Mouse (Mus musculus) retina, adult 2 months (tissue): Measurements from ENCODE around the gene Ccnjl.

ENCODE experiments used
- DNase-seq: peaks from one replicate; pipeline ENCODE4 v3.0.0-alpha.2; 2012; ENCODE audit warnings: low read depth, low spot score

Ccnjl gene

DNA sequence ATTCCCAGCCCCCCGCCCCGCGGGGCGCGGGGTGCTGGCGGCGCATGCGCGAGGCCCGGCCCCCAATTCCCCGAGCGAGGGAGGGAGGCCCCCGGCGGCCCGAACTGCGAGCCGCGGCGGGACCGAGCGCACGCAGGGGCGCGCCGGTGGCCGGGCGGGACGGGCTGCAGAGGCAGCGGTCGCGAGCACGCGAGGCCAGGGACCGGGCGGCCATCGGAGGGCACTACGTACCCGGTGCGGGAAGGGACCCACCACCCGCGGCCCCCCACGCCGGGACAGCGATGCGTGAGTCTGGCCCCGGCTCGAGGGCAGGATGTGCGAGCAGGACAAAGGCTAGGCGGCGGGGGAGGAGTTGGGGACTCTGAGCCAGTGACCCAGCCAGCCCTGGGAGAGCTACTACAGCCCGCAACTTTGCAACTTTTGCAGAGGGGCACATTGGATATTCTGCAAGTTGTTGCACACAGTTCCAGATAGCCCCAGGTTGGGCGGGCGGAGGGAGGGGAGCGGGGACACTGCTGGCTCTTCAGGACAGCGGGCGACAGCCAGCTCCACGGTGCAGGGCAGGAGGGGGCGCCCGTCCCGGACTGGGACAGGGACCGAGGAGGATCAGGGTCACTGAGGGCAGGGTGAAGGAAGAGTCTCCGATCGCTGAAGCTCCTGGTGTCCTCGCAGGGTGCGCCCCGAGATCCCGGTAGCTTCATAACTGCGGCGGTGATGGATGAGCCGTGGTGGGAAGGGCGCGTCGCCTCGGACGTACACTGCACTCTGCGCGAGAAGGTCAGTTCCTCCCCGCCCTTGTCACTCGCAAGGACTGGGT is at the start of gene Ccnjl:
TSS of gene Ccnjl (plus strand) at position 102 of the 817 bp plus-strand sequence.
- DNase-seq = no peak

DNA sequence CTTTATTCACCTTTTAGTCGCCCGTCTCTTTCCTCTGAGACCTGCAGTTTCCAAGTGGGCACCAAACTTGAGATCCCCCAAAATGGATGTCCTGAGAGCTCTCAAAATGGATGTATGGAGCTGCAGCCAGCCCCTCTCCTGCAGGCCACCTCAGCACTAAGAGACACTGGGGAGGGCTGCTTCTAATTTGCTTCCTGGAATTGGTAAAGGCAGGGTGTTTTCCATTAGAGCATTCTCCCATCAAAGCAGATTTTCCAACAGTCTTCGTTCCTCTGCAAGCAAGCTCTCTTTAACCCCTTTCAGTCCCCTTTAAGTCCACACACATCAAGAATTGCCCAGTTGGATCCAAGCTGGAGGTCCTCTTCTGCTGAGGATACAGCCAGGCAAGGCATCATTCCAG is 49.2 kb upstream of the Ccnjl start:
- no peak for DNase-seq

DNA sequence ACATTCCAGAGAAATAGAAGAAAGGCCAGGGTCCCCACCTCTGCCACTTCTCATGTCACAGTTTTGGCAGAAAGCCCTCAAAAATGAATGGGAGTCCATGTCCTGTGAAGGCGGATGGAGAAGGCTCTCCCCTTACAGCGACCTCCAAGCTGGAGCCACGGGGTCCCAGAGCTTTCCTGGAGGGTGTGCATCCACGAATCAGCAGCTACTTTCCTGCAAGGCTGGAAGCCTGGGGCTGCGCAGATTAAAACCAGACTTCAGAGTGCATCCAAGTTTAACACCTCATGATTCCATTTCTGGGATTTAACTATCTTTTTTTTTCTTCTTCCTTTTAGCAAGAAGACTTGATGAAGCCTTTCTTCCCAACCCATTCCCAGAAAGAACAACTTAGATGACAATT is 48.0 kb upstream of the Ccnjl start:
- no peak for DNase-seq

DNA sequence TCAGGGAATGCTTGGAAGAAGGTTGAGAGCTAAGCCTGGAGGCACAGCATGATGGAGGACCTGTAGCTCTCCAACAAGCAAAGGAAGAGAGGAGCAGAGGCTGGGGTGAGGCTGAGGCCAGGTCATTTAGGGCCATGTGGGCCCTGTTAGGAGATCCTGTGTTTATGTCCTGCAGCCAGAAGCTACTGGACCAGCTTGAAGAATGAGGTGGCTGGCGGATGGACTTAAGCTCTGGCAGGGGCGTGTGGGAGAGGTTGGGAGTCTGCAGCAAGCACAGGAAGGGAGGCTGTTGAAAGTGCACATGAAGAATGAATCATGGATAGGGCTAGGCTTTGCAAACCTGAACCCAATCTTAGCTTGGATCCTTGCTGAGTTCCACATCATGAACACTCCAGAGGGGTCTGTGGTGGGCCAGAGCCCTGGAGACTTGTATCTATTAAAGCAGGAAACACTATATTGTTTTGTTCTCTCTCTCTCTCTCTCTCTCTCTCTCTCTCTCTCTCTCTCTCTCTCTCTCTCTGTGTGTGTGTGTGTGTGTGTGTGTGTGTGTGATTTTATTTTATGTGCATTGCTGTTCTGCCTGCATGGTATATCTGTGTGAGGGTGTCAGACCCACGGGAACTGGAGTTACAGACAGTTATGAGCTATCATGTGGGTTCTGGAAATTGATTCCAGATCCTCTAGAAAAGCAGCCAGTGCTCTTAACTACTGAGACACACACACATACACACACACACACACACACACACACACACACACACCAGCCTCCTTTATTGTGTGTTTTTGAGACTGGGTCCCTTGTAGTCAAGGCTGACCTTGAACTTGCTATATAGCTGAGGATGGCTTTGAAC is 46.7 kb upstream of the Ccnjl start:
- no peak for DNase-seq

DNA sequence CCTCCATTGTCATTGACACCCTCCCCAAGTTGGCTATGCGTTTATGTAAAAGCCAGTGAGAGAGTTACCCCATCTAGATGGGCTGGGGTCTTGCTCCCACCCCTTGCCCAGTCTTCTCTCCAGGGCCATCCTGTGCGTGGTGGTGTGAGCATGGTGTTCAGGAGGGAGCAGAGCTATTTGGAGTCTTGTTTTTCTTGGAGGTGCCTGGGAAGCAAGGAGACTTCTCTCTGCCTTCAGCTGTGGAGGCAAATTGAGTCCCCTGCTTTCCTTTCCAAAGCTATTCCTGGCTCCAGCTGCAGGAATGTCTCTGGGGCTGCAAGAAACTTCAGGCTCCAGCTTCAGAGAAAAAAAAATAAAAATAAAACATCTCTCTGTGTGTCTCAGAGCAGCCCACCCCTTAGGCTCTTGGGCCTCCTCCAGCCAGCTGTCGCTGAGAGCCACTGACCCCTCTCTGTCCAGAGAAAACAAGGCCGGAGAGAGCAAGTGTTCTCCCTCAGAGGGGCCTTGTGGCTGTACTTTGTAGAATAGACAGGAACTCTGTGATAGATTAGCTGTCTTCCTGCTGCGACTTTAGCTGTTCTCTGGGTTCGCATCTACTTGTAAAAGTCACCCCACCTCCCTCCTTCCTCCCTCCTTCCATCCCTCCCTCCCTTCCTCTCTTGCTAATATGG is 45.3 kb upstream of the Ccnjl start:
- no peak for DNase-seq

DNA sequence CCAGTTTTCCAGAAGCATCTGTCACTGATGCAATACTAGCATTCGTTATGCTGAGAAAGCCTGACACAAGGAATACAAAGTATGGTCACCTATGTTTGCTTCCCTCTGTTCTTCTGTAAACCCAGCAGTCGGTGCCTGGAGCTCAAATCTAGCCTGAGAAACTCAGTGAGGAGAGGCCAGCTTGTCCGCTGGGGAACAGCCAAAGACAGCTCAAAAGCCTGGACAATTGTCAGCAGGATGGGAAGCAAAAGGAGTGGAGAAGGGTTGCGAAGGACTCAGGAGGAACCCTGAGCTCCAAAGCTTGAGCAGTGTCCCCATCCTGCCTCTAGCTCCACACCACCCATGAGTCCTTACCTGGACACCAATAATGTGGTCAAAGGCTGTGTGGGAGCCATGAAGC is 44.5 kb upstream of the Ccnjl start:
- DNase-seq = no peak

DNA sequence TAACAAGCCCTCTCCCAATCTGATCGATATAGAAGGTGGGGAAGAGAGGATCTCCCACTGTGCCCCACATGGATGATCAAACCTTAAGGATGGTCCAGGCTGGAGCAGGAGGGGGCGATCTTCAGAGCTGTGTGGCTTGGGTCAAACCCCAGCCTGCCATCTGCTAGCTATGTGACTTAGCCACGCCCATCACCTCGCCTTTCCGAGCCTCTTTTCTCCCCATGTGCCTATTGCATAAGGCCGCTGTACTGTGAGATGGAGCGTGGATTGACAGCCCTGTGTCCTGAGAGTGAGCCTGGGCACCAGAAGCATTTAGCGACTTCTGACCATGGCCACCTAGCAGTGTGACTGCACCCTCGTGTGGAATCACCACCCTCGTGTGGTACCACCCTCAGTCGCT is 43.9 kb upstream of the Ccnjl start:
- DNase-seq = no peak

DNA sequence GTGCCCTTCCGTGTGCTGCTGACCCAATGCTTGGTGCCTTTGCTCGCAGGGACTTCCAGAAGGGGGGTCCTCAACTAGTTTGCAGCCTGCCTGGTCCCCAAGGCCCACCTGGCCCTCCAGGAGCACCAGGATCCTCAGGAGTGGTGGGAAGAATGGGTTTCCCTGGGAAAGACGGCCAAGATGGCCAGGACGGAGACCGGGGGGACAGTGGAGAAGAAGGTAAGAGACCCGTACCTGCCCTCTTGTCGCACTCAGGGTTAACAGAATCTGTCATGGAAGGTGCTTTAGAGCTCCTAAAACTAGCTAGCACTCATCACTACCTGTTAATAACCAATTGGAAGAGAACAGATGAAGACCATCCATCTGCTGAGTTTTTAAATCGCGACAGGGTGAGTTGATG is 42.7 kb upstream of the Ccnjl start:
- DNase-seq = no peak

DNA sequence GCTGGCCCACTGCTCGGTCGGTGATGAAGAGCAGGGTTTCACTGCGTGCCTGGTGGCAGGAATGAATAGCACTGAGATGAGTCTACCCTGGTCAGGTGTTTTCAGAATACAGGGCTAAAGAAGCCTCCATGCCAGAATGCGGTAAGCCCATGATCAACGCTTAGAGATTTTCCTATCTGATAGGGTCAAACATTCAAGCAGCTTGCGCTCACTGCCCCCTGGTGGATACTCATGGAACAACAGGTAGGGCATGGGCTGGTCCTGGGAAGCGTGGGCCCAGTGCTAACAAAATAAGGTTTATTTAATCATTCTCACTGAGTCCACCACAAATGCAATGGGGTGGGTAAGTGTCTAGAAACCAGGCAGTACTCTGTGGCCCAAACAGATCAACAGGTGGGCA is 35.9 kb upstream of the Ccnjl start:
- peak; percentile 39 for DNase-seq

DNA sequence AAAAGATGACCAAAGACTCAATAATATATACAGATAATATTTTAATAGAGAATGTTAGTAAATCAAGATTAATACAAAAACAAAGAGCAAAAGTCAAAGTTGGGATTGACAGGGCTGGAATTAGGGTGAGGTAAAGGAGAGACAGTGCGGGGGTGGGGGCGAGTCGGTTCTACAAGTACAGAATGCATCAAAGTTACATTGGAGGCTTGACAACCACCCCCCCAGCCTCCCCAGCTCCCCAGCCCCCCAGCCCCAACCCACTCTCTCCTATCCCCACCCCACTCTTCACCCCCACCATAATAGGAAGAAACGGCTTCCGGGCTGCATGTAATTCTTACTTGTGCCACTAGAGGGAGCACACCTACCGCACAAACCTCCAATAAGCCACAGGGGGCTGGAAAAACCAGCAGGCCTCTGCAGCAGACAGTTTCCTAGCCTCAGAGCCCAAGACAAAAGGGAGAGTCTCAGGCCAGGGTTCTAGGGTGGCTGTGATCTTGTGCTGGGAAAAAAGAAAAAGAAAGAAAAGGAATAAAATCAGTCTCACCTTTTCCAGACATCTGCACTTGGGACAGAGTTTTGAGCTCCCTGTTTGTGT is 34.7 kb upstream of the Ccnjl start:
- peak; percentile 44 for DNase-seq

DNA sequence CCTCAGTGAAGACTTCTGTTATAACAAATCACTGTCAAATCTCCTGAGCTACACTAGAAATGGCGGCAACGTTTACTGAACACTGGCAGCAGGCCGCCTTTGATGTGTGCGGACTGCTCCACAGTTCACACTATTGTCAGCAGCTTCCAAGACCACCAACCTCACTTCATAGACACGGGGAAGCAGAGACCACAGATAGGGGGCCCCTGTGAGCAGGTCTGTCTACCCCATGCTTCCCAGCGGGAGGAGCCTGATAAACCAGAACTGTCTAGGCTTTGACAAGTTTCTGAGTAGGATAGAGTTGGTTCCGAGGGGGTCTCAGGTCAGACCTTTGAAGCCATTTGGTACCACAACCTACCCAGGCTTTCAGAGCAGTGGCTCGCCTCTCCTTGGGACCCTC is 33.5 kb upstream of the Ccnjl start:
- no peak for DNase-seq

DNA sequence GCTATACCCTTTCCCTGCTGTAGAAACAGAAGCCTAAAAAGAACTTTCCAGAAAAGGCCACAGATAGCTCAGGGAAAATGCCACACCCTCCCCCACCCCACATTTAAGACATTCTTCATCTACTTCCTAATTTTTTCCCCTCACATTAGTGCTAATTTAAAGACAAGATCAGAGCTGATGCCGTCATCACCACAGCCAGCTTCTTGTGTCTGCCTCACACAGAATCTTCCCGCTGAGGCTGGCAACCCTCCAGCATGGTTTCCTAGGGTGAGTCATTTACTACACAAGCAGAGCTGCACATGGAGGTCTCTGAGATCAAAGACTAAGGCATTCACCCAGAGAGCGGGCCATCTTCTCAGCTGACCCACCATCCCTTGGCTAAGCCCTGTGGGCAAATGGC is 33.1 kb upstream of the Ccnjl start:
- DNase-seq = no peak

DNA sequence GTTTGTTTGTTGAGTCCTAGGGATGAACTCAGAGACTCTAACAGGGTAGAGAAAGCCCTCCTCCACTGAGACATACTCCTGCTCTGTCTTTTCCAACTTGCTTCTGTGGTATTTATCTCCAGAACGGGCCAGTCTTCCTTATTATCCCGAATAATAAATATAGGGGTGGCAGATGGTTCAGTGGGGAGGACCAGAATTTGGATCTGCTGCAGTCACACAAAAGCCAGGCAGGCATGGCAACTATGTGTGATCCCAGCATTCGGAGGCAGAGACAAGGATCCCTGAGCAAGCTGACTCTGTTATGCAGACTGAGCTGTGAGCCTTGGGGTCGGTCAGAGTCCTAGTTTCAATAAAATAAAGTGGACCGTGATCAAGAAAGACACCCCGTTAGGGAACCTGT is 27.3 kb upstream of the Ccnjl start:
- DNase-seq = no peak

DNA sequence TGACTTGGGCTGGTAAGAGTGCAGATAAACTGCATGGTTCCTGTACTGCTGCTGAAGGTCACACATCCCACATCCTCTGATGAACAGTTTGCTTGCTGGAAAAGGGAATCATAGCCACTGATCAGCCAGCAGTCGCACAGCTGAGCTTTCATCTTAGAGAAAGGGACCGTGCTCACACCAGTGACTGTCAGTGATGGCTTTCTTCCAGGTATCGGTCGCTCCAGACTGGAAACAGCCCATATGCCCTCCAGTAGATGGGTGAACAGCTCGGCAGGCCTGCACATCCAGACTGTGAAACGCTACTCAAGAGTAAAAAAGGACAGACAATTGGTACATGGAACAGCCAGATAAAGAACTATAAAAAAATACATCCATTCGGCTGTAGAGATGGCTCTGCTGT is 23.4 kb upstream of the Ccnjl start:
- DNase-seq = no peak

DNA sequence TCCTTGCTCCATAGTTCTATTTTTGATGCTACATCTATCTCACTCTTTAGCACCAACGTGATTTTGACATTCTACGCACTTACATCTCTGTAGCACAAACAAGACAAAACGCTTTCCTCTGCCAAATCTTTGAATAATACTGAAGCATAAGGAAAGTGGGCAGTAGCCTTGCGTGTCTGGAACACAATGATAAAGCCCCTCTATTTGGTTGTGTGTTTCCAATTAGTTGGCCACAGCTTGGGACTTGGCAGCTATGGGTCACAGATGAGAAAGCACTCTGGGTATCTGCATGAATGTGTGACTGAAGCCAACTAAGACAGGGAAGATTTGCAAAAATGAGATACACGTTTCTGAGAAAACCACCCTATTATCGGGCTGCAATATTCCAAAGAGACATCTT is 20.6 kb upstream of the Ccnjl start:
- DNase-seq = no peak

DNA sequence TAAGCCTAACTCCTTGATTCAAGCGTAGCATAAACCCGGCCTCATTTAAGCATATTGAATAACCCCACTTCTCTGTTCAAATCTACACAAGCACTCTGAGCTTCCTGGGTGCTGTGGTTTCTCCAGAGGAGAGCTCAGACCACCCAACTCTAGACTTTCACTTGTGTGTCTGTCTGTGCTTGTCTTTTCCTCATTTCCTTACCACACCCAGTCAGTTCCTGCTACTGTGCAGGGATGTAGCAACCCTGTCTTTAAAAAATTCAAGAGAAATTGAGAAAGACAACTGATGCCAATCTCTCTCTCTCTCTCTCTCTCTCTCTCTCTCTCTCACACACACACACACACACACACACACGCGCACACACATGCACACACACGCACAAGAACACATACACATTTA is 18.7 kb upstream of the Ccnjl start:
- DNase-seq = no peak

DNA sequence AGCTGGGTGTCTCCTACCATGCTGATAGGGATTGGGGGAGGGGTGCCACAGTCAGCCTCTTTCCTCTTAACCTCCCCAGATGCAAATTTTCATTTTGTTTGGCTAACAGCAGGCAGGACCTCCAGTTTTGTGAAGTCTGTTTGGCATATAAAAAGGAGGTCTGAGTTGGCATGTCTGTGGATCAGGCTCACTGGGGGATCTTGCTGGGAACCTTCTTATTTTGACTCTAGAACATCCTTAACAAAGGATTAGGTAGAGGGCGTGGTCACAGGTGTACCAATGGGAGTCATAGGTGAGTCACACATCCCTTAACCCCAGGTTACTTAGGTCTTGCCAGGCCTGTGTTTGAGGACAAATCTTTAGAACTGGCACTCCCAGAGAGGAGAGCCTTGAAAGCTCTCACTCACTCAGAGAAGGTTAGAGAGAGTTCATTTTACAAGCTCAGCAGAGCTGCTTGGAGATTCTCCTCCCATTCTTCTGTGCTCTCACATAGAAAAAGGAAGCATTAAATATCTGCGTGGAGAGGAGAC is 15.9 kb upstream of the Ccnjl start:
- DNase-seq = no peak

DNA sequence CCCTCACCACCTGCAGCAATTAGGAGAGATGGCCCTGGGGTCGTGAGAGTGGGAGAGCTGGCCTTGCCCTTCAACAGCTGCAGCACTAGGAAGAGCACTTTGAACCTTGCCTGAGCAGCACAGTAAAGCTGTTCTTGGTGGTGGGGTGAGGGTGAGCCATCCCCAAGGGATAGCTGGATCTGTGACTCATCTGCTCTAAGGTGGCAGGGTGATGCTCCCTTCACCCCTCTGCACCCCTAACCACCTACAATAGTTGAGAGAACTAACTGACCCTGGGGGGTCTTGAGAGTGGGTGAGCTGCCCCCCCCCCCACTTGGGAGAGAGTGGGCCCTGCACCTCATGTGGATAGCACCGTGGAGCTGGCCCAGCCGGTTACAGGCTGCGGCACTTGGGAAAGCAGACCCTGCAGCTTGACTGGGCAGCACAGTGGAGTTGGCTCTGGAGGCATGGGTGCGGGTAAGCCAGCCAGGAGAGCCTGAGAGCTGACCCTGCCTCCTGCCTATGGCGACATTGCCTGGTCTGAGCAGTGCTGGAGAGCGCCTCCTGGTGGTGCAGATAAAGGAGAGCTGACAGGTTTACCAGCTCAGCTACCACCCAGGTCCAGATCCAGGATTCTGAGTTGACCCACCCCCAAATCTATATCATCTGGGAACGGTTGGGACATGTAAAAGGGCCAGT is 12.1 kb upstream of the Ccnjl start:
- no peak for DNase-seq

DNA sequence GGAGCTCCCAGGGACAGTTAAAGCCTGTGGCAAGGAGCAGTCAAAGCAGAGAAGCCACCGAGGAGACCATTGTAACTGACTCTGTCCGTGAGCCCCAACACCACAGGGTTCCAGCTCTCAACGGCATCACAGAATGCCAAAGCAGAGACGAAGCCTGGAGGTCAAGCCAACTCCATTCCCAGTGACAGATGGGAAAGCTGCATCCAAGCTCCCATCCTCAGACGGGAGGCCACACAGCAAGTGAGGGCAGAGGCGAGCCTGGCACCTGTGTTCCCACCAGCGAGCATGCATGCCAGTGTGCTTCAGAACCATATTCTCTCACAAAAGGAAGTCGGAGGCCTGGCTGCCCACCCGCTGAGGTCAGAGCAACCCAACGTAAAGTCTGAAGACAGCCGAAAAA is 10.9 kb upstream of the Ccnjl start:
- DNase-seq = no peak

DNA sequence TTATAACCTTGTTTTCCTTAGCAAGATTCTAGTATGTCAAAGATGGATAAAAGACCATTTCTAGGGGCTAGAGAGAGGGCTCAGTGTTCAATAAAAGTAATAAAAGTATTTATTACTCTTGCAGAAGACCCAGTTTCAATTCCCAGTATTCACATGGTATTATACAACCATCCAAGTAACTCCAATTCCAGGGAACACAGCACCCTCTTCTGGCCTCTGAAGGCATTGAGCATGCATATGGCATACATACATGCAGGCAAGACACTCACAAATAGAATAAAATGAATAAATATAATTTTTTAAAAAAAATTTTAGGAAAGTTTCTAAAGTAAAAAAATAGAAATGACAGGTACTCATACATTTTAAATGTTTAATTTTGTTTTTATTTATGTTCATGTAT is 10.5 kb upstream of the Ccnjl start:
- DNase-seq = no peak

DNA sequence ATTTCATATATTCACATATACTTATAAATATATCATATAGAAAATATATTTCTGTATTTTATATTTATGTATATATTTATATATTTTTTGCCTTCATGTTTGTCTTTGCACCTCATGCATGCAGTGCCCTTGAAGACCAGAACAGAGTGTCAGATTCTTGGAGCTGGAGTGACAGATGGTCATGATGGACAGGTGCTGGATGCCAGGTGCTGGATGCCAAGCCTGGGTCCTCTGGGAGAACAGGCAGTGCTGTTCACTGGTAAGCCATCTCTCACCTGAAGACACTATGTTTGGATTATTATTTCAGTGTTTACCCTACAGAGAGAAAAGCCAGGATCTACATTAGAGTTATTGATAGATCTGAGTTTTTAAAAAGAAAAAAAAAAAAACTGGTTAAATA is 9.8 kb upstream of the Ccnjl start:
- DNase-seq = no peak
